Mouse (Mus musculus) mammary gland, adult 2 months (tissue): ENCODE measurements around the gene Paip2b. TPM values are rescaled to one million over a fixed set of nuclear protein-coding genes. Genes with fewer than 3 reads are reported as not detected.

ENCODE experiments used
- polyA plus RNA-seq: library from polyadenylated mRNA; depleted of rRNA; stranded (reverse); fragments of >200 nt; gene quantifications from 2 replicates; pipeline ENCODE4 v1.2.3, GENCODE M21; 2012; ENCODE audit warnings: low replicate concordance; rRNA removed

Gene Paip2b
- 8.8 and 17.5 TPM in 2 replicates for polyA plus RNA-seq

GRCm38 (mm10) chr6:83831606-83832123 is at the start of gene Paip2b:
Paip2b (minus strand) TSS chr6:83831741.

GRCm38 (mm10) chr6:83866954-83867597 is 35.5 kb upstream of the Paip2b start, which contains the start of gene Zfp638:
Zfp638 (plus strand) TSS chr6:83867109.

GRCm38 (mm10) chr6:83794760-83795296 is 36.7 kb downstream of the Paip2b start, which contains the start of gene Nagk:
Nagk (plus strand) TSS chr6:83794982.

GRCm38 (mm10) chr6:83775638-83776293 is 55.8 kb downstream of the Paip2b start, which contains the start of gene Tex261:
Tex261 (minus strand) TSS chr6:83775813.

GRCm38 (mm10) chr6:83762344-83762743 is 69.2 kb downstream of the Paip2b start, which contains the start of gene Ankrd53:
Ankrd53 (plus strand) TSS chr6:83762644.

Other genes starting within 250 kb of the Paip2b start
- gene Clec4f, start 175.6 kb downstream of the Paip2b start, polyA plus RNA-seq: not detected in 2 replicates
- gene Cd207, start 153.9 kb downstream of the Paip2b start, polyA plus RNA-seq: 1.7 and 2.5 TPM in 2 replicates
- gene Vax2, start 120.5 kb downstream of the Paip2b start, polyA plus RNA-seq: 0.11 and 0.14 TPM in 2 replicates
- 44.0 and 51.0 TPM in 2 replicates for gene Atp6v1b1, start 88.8 kb downstream of the Paip2b start, polyA plus RNA-seq
- gene Ankrd53, start 69.1 kb downstream of the Paip2b start, polyA plus RNA-seq: not detected in 2 replicates
- gene Tex261, start 55.9 kb downstream of the Paip2b start, polyA plus RNA-seq: 113 and 176 TPM in 2 replicates
- gene Nagk, start 36.8 kb downstream of the Paip2b start, polyA plus RNA-seq: 17.5 and 20.0 TPM in 2 replicates
- 6.3 and 10.6 TPM in 2 replicates for gene Zfp638, start 35.4 kb upstream of the Paip2b start, polyA plus RNA-seq
- 17.2 and 30.8 TPM in 2 replicates for gene Dysf, start 176.8 kb upstream of the Paip2b start, polyA plus RNA-seq